Mouse (Mus musculus) kidney, embryonic 14.5 days (tissue): ENCODE measurements around the gene Adipor2. TPM values are rescaled to one million over a fixed set of nuclear protein-coding genes. Genes with fewer than 3 reads are reported as not detected.

Source experiments
- ATAC-seq: fragments of 200-750 bp; cut with Nextera tagmentation; 2 replicates; pipeline ENCODE4 v1.8.0; 2017; ENCODE audit warnings: moderate number of reproducible peaks, mild to moderate bottlenecking, moderate TSS enrichment, moderate library complexity; ENCODE audit not compliant: low FRiP score, low TSS enrichment
- H3K27ac ChIP-seq: fragments of 300-500 bp; sonication (generic); 2 replicates; pipeline ENCODE4 v1.5.1; 2014; ENCODE audit warnings: low read depth, mild to moderate bottlenecking, low read length, moderate library complexity, mixed read lengths
- H3K27me3 ChIP-seq: fragments of 300-500 bp; sonication (generic); 2 replicates; pipeline ENCODE4 v1.6.1; 2014; ENCODE audit warnings: mild to moderate bottlenecking, low read length; ENCODE audit not compliant: control insufficient read depth, insufficient read depth
- H3K36me3 ChIP-seq: fragments of 300-500 bp; sonication (generic); 2 replicates; pipeline ENCODE4 v1.6.1; 2014; ENCODE audit warnings: low read length, mixed read lengths; ENCODE audit not compliant: control insufficient read depth, insufficient read depth
- H3K4me1 ChIP-seq: fragments of 300-500 bp; sonication (generic); 2 replicates; pipeline ENCODE4 v1.6.1; 2014; ENCODE audit warnings: low read length, mixed read lengths; ENCODE audit not compliant: control insufficient read depth, insufficient read depth
- H3K4me2 ChIP-seq: fragments of 300-500 bp; sonication (generic); replicated peaks from 2 replicates; pipeline ENCODE4 v1.6.1; 2014; ENCODE audit warnings: low read depth, mild to moderate bottlenecking, low read length
- H3K4me3 ChIP-seq: fragments of 300-500 bp; sonication (generic); 2 replicates; pipeline ENCODE4 v1.5.1; 2014; ENCODE audit warnings: mild to moderate bottlenecking, low read length
- H3K9ac ChIP-seq: fragments of 300-500 bp; sonication (generic); 2 replicates; pipeline ENCODE4 v1.6.1; 2014; ENCODE audit warnings: low read depth, mild to moderate bottlenecking, low read length, moderate library complexity
- H3K9me3 ChIP-seq: fragments of 300-500 bp; sonication (generic); 2 replicates; pipeline ENCODE4 v1.6.1; 2016; ENCODE audit warnings: low read length; ENCODE audit not compliant: control insufficient read depth
- WGBS: fragments of 180-500 bp; shearing (Covaris S2); extraction: QIAGEN DNeasy Blood & Tissue Kit; methylation state at CpG from one replicate; pipeline ENCODE4 v1.1.7; 2014; 5-methylcytosine and 5-hydroxymethylcytosine counted together
- polyA plus RNA-seq: library from polyadenylated mRNA; unstranded; fragments of >200 nt; fragmentation: Nextera tagmentation; extraction: Ambion mirVana; gene quantifications from 2 replicates; pipeline ENCODE4 v1.2.1, GENCODE M21; 2014

Adipor2 gene
- polyA plus RNA-seq, 1 experiment from 2014 or later = 33.4 TPM

GRCm38 (mm10) chr6:119324776-119325175 lies 92.7 kb downstream of the Adipor2 start:
- no peak overlapping the region for H3K4me3 ChIP-seq
- 58% methylated on average over 10 of the region's 10 CpGs for WGBS
- H3K9ac ChIP-seq = no peak overlapping the region
- H3K36me3 ChIP-seq = no peaks in the 10 kb centered on the region
- no peak overlapping the region for H3K27ac ChIP-seq
- H3K9me3 ChIP-seq = no peaks in the 10 kb centered on the region
- no peak for ATAC-seq
- H3K4me1 ChIP-seq = peaks cover 10% of the 10 kb centered on the region; the same call in 1 of the 2 replicates
- no peak overlapping the region for H3K4me2 ChIP-seq
- peaks cover 14% of the 10 kb centered on the region for H3K27me3 ChIP-seq

GRCm38 (mm10) chr6:119321752-119322151 lies 95.8 kb downstream of the Adipor2 start:
- Histone ChIP-seq H3K27me3 (no peaks in the 10 kb centered on the region), H3K9ac (no peak overlapping the region), H3K9me3 (no peaks in the 10 kb centered on the region), H3K4me2 (no peak overlapping the region), H3K27ac (no peak overlapping the region), H3K4me3 (no peak overlapping the region), H3K36me3 (no peaks in the 10 kb centered on the region), H3K4me1 (no peaks in the 10 kb centered on the region)
- no peak for ATAC-seq
- WGBS = 77% methylated on average over 7 of the region's 7 CpGs

GRCm38 (mm10) chr6:119320481-119320880 lies 97.0 kb downstream of the Adipor2 start:
- H3K4me2 ChIP-seq = no peak overlapping the region
- H3K27ac ChIP-seq = no peak overlapping the region
- H3K4me3 ChIP-seq = no peak overlapping the region
- 26% methylated on average over 16 of the region's 16 CpGs for WGBS
- ATAC-seq = 0 out of 2 replicates have a peak, but pooled peaks have one; percentile 32
- no peaks in the 10 kb centered on the region for H3K9me3 ChIP-seq
- H3K27me3 ChIP-seq = no peaks in the 10 kb centered on the region
- no peaks in the 10 kb centered on the region for H3K4me1 ChIP-seq
- no peak overlapping the region for H3K9ac ChIP-seq
- H3K36me3 ChIP-seq = no peaks in the 10 kb centered on the region

- Histone ChIP-seq H3K9me3 (no peaks in the 10 kb centered on the region), H3K9ac (no peak overlapping the region), H3K4me3 (no peak overlapping the region), H3K27ac (no peak overlapping the region), H3K4me2 (no peak overlapping the region), H3K36me3 (no peaks in the 10 kb centered on the region), H3K27me3 (no peaks in the 10 kb centered on the region), H3K4me1 (no peaks in the 10 kb centered on the region)
- 88% methylated on average over 2 of the region's 2 CpGs for WGBS
- no peak for ATAC-seq
Observed at GRCm38 (mm10) chr6:119319358-119319757, 98.1 kb downstream of the Adipor2 start.

- Histone ChIP-seq H3K9ac (no peak overlapping the region), H3K4me3 (no peak overlapping the region), H3K4me2 (no peak overlapping the region), H3K36me3 (no peaks in the 10 kb centered on the region), H3K4me1 (no peaks in the 10 kb centered on the region), H3K9me3 (no peaks in the 10 kb centered on the region), H3K27ac (no peak overlapping the region), H3K27me3 (no peaks in the 10 kb centered on the region)
- WGBS = 85% methylated on average over 9 of the region's 9 CpGs
- ATAC-seq = no peak
Observed at GRCm38 (mm10) chr6:119318732-119319131, 98.8 kb downstream of the Adipor2 start.

- 45% methylated on average over 7 of the region's 7 CpGs for WGBS
- Histone ChIP-seq H3K4me2 (no peak overlapping the region), H3K36me3 (no peaks in the 10 kb centered on the region), H3K9ac (no peak overlapping the region), H3K4me3 (no peak overlapping the region), H3K9me3 (no peaks in the 10 kb centered on the region), H3K27me3 (no peaks in the 10 kb centered on the region), H3K4me1 (no peaks in the 10 kb centered on the region), H3K27ac (no peak overlapping the region)
- ATAC-seq = no peak
Observed at GRCm38 (mm10) chr6:119314751-119315476, 102.6 kb downstream of the Adipor2 start.

GRCm38 (mm10) chr6:119313588-119314375 lies 103.7 kb downstream of the Adipor2 start:
- Histone ChIP-seq H3K9me3 (no peaks in the 10 kb centered on the region), H3K4me3 (no peak overlapping the region), H3K27me3 (no peaks in the 10 kb centered on the region), H3K4me2 (no peak overlapping the region), H3K36me3 (no peaks in the 10 kb centered on the region), H3K9ac (no peak overlapping the region), H3K4me1 (no peaks in the 10 kb centered on the region), H3K27ac (no peak overlapping the region)
- no peak; the same call in 1 of the 2 replicates for ATAC-seq
- 50% methylated on average over 14 of the region's 14 CpGs for WGBS

- no peaks in the 10 kb centered on the region for H3K27me3 ChIP-seq
- no peak overlapping the region for H3K27ac ChIP-seq
- H3K9me3 ChIP-seq = no peaks in the 10 kb centered on the region
- no peak overlapping the region for H3K4me3 ChIP-seq
- H3K9ac ChIP-seq = no peak overlapping the region
- H3K4me2 ChIP-seq = no peak overlapping the region
- WGBS = 53% methylated on average over 3 of the region's 3 CpGs
- H3K36me3 ChIP-seq = no peaks in the 10 kb centered on the region
- no peaks in the 10 kb centered on the region for H3K4me1 ChIP-seq
- no peak for ATAC-seq
Observed at GRCm38 (mm10) chr6:119313096-119313495, 104.4 kb downstream of the Adipor2 start.

GRCm38 (mm10) chr6:119312381-119312780 lies 105.1 kb downstream of the Adipor2 start:
- no peak for ATAC-seq
- H3K9ac ChIP-seq = no peak overlapping the region
- no peaks in the 10 kb centered on the region for H3K4me1 ChIP-seq
- 80% methylated on average over 6 of the region's 6 CpGs for WGBS
- no peaks in the 10 kb centered on the region for H3K9me3 ChIP-seq
- no peak overlapping the region for H3K4me3 ChIP-seq
- H3K27ac ChIP-seq = no peak overlapping the region
- no peak overlapping the region for H3K4me2 ChIP-seq
- H3K27me3 ChIP-seq = no peaks in the 10 kb centered on the region
- no peaks in the 10 kb centered on the region for H3K36me3 ChIP-seq
